Mouse (Mus musculus) 416B (cell line): ENCODE results near the gene Sart3.

Experiments used
- DNase-seq: peaks from one replicate; pipeline ENCODE4 v3.0.0; 2011; ENCODE audit warnings: low read depth

Sart3 gene

GRCm38 (mm10) chr5:113772450-113772895 is at the start of gene Sart3, which contains the start of gene Iscu:
Sart3 (minus strand) TSS chr5:113772510.
Iscu (plus strand) TSS chr5:113772748.
- peak; percentile 97 for DNase-seq

GRCm38 (mm10) chr5:113818572-113818971 is 46.3 kb upstream of the Sart3 start:
- no peak for DNase-seq

GRCm38 (mm10) chr5:113815638-113816152 is 43.4 kb upstream of the Sart3 start:
- peak; percentile 80 for DNase-seq

- no peak for DNase-seq
Observed at GRCm38 (mm10) chr5:113815041-113815389, 42.7 kb upstream of the Sart3 start.

- DNase-seq: no peak
Observed at GRCm38 (mm10) chr5:113814111-113815040, 42.1 kb upstream of the Sart3 start.

- DNase-seq: peak; percentile 55
Observed at GRCm38 (mm10) chr5:113813608-113814007, 41.3 kb upstream of the Sart3 start.

GRCm38 (mm10) chr5:113812638-113813037 is 40.3 kb upstream of the Sart3 start:
- peak; percentile 49 for DNase-seq

- DNase-seq: peak; percentile 57
Observed at GRCm38 (mm10) chr5:113811824-113812420, 39.6 kb upstream of the Sart3 start.

GRCm38 (mm10) chr5:113810111-113810510 is 37.8 kb upstream of the Sart3 start:
- DNase-seq: no peak

GRCm38 (mm10) chr5:113808177-113808576 is 35.9 kb upstream of the Sart3 start:
- DNase-seq: no peak

GRCm38 (mm10) chr5:113807712-113808111 is 35.4 kb upstream of the Sart3 start:
- no peak for DNase-seq

GRCm38 (mm10) chr5:113806414-113806813 is 34.1 kb upstream of the Sart3 start:
- DNase-seq: peak; percentile 90

- peak; percentile 94 for DNase-seq
Observed at GRCm38 (mm10) chr5:113805301-113805700, 33.0 kb upstream of the Sart3 start.

- DNase-seq: peak; percentile 77
Observed at GRCm38 (mm10) chr5:113804395-113804966, 32.2 kb upstream of the Sart3 start.

GRCm38 (mm10) chr5:113800280-113800679 is 28.0 kb upstream of the Sart3 start, which contains the start of gene Tmem119:
Tmem119 (minus strand) TSS chr5:113800516.
- DNase-seq: peak; percentile 88

GRCm38 (mm10) chr5:113799691-113800090 is 27.4 kb upstream of the Sart3 start:
- DNase-seq: no peak

- DNase-seq: peak; percentile 90
Observed at GRCm38 (mm10) chr5:113798525-113798924, 26.2 kb upstream of the Sart3 start.

GRCm38 (mm10) chr5:113797149-113797882 is 25.0 kb upstream of the Sart3 start:
- peak; percentile 52 for DNase-seq

- no peak for DNase-seq
Observed at GRCm38 (mm10) chr5:113796401-113797148, 24.3 kb upstream of the Sart3 start.

- no peak for DNase-seq
Observed at GRCm38 (mm10) chr5:113791197-113792095, 19.1 kb upstream of the Sart3 start.
